Mouse (Mus musculus) testis, adult 2 months (tissue): Measurements from ENCODE around the gene Tgm5. TPM values are rescaled to one million over a fixed set of nuclear protein-coding genes. Genes with fewer than 3 reads are reported as not detected.
"Not testable (repeated sequence)": the region's sequence is repeated elsewhere in the genome, so short reads cannot be mapped to it uniquely, and the experiment has no call there.

ENCODE experiments used
- H3K27ac ChIP-seq: fragments of 200-500 bp; 2 replicates; pipeline ENCODE4 v1.5.1; 2012; ENCODE audit warnings: low read depth, low read length; ENCODE audit not compliant: control insufficient read depth, insufficient read depth
- H3K27me3 ChIP-seq: fragments of 200-500 bp; 2 replicates; pipeline ENCODE4 v1.6.1; 2012; ENCODE audit warnings: mild to moderate bottlenecking, low read length, moderate library complexity; ENCODE audit not compliant: control insufficient read depth, insufficient read depth
- H3K36me3 ChIP-seq: fragments of 200-500 bp; 2 replicates; pipeline ENCODE4 v1.6.1; 2012; ENCODE audit warnings: mild to moderate bottlenecking, low read length; ENCODE audit not compliant: control insufficient read depth, insufficient read depth
- H3K4me1 ChIP-seq: fragments of 200-500 bp; 2 replicates; pipeline ENCODE4 v1.6.1; 2012; ENCODE audit warnings: low read length; ENCODE audit not compliant: control insufficient read depth, insufficient read depth
- H3K4me3 ChIP-seq: fragments of 200-500 bp; 2 replicates; pipeline ENCODE4 v1.5.1; 2012; ENCODE audit warnings: low read depth, mild to moderate bottlenecking, low read length, moderate library complexity, mixed read lengths; ENCODE audit not compliant: control insufficient read depth
- CTCF ChIP-seq: fragments of 200-500 bp; IDR thresholded peaks from 2 replicates; pipeline ENCODE4 v1.5.1; 2012; ENCODE audit warnings: low read depth, mild to moderate bottlenecking, inconsistent platforms, low read length, moderate library complexity; ENCODE audit not compliant: control insufficient read depth, insufficient read depth, insufficient replicate concordance
- POLR2A ChIP-seq: fragments of 200-500 bp; IDR thresholded peaks from 2 replicates; pipeline ENCODE4 v1.6.1; 2012; ENCODE audit warnings: low read depth, mild to moderate bottlenecking, inconsistent platforms, low read length, moderate library complexity; ENCODE audit not compliant: control insufficient read depth
- polyA plus RNA-seq: library from polyadenylated mRNA; depleted of rRNA; stranded (reverse); fragments of >200 nt; gene quantifications from 2 replicates; pipeline ENCODE4 v1.2.3, GENCODE M21; 2012; rRNA removed

Tgm5 gene
- polyA plus RNA-seq, 1 experiment: not detected

- Histone ChIP-seq H3K4me1 (peaks cover 8% of the 10 kb centered on the region), H3K27ac (no peak overlapping the region), H3K4me3 (peak overlapping the region; percentile 99), H3K27me3 (no peaks in the 10 kb centered on the region), H3K36me3 (no peaks in the 10 kb centered on the region)
- no peak for TF ChIP-seq CTCF
- no peak for TF ChIP-seq POLR2A
Measured at GRCm38 (mm10) chr2:121009071-121009677, 76.5 kb downstream of the Tgm5 start.

GRCm38 (mm10) chr2:121008664-121009007, 77.0 kb downstream of the Tgm5 start:
- H3K27me3 ChIP-seq: no peaks in the 10 kb centered on the region
- H3K4me1 ChIP-seq: peaks cover 8% of the 10 kb centered on the region
- peak overlapping the region; percentile 16; the same call in 1 of the 2 replicates for H3K27ac ChIP-seq
- no peaks in the 10 kb centered on the region for H3K36me3 ChIP-seq
- H3K4me3 ChIP-seq: peak overlapping the region; percentile 99
- TF ChIP-seq POLR2A (no peak), CTCF (no peak)

GRCm38 (mm10) chr2:121007925-121008663, 77.5 kb downstream of the Tgm5 start, which contains the start of gene Ccndbp1:
TSS of gene Ccndbp1 (plus strand) at chr2:121008403.
- Histone ChIP-seq H3K36me3 (no peaks in the 10 kb centered on the region), H3K4me3 (peak within 1 kb of the TSS; percentile 99), H3K27ac (peak within 1 kb of the TSS; percentile 40), H3K4me1 (peaks cover 8% of the 10 kb centered on the region), H3K27me3 (no peaks in the 10 kb centered on the region)
- TF ChIP-seq CTCF: no peak
- TF ChIP-seq POLR2A: peak; percentile 20; the same call in 1 of the 2 replicates

DNA sequence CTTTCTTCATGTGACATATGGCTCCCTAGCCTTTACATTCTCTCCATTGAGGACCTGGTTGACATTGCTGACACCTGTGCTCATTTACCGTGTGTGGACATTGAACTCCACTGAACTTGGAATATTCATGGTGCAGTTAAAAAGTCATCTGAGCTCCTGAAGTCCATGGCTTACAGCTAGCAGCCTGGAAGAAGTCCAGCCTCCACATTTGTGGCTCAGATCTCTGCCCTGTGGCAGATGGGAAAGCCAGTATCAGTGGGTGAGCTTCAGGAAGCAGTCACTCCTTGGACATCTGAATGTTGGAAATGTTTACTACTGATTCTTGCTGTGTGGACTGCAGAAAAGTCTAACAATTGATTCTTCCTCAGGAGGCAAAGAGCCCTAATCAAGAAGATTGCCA, 78.7 kb downstream of the Tgm5 start:
- no peaks in the 10 kb centered on the region for H3K27me3 ChIP-seq
- H3K4me1 ChIP-seq: peaks cover 8% of the 10 kb centered on the region
- TF ChIP-seq POLR2A (no peak), CTCF (no peak)
- no peak overlapping the region for H3K4me3 ChIP-seq
- no peak overlapping the region for H3K27ac ChIP-seq
- H3K36me3 ChIP-seq: no peaks in the 10 kb centered on the region

GRCm38 (mm10) chr2:121004018-121004811, 81.4 kb downstream of the Tgm5 start:
- no peak overlapping the region for H3K27ac ChIP-seq
- peaks cover 8% of the 10 kb centered on the region for H3K4me1 ChIP-seq
- H3K4me3 ChIP-seq: no peak overlapping the region
- TF ChIP-seq POLR2A (no peak), CTCF (no peak)
- H3K36me3 ChIP-seq: no peaks in the 10 kb centered on the region
- no peaks in the 10 kb centered on the region for H3K27me3 ChIP-seq

DNA sequence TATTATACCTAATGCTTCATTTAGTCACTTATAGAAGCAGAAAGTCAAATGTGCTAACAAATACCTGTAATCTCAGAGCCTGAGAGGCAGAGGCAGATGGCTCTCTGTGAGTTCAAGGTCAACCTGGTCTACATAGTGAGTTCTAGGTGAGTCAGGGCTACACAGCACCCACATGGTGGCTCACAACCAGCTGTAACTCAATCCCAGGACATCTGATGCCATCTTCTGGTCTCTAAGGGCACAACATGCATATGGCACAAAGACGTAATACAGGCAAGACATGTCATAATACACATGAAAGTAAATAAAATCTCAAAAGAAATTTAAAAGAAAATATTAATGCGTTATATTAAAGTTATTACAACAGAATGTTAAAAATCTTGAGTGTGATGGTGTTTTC, 82.1 kb downstream of the Tgm5 start:
- no peaks in the 10 kb centered on the region for H3K27me3 ChIP-seq
- H3K4me3 ChIP-seq: no peak overlapping the region
- H3K4me1 ChIP-seq: peaks cover 3% of the 10 kb centered on the region; the same call in 1 of the 2 replicates
- no peak overlapping the region for H3K27ac ChIP-seq
- H3K36me3 ChIP-seq: no peaks in the 10 kb centered on the region
- TF ChIP-seq CTCF (no peak), POLR2A (no peak)

DNA sequence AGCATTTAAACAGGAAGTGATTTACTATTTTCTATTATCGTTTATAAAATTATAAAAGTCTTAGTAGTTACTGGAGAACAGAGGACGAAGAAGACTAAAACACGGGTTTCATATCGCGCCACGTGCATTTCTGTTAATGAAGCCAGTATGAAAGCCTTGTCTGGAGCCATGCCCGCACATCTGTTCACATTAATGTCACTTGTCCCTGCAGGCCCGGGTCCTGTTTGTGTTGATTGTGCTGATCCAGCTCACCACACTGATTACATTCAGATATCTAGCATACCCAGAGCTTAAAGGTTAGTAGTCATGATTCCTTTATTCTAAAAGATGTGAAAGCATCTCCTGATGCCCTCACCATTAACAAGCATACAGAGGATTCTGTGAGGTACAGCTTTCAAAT, 86.8 kb downstream of the Tgm5 start:
- H3K4me1 ChIP-seq: no peaks in the 10 kb centered on the region
- H3K4me3 ChIP-seq: no peak overlapping the region
- no peaks in the 10 kb centered on the region for H3K36me3 ChIP-seq
- H3K27ac ChIP-seq: no peak overlapping the region
- TF ChIP-seq POLR2A (no peak), CTCF (no peak)
- H3K27me3 ChIP-seq: no peaks in the 10 kb centered on the region

GRCm38 (mm10) chr2:120996607-120997006, 89.0 kb downstream of the Tgm5 start:
- not testable (repeated sequence) for H3K4me3 ChIP-seq, H3K27me3 ChIP-seq, H3K36me3 ChIP-seq, H3K4me1 ChIP-seq, H3K27ac ChIP-seq

Other genes with a start within 250 kb of the Tgm5 start
- 44.9 and 51.4 TPM in 2 replicates for gene Cdan1, start 235.7 kb downstream of the Tgm5 start, polyA plus RNA-seq
- 81.2 and 82.3 TPM in 2 replicates for gene Ttbk2, start 235.2 kb downstream of the Tgm5 start, polyA plus RNA-seq
- 12.6 and 16.4 TPM in 2 replicates for gene Ubr1, start 115.1 kb downstream of the Tgm5 start, polyA plus RNA-seq
- 2.2 and 3.6 TPM in 2 replicates for gene Tmem62, start 108.8 kb downstream of the Tgm5 start, polyA plus RNA-seq
- 11.0 and 11.7 TPM in 2 replicates for gene Ccndbp1, start 77.4 kb downstream of the Tgm5 start, polyA plus RNA-seq
- gene Epb42, start 48.8 kb downstream of the Tgm5 start, polyA plus RNA-seq: not detected in 2 replicates
- gene Tgm7, start 24.0 kb upstream of the Tgm5 start, polyA plus RNA-seq: 0.41 and 0.65 TPM in 2 replicates
- 4.4 and 6.1 TPM in 2 replicates for gene Adal, start 54.6 kb upstream of the Tgm5 start, polyA plus RNA-seq
- 1.6 and 1.9 TPM in 2 replicates for gene Lcmt2, start 54.8 kb upstream of the Tgm5 start, polyA plus RNA-seq
- gene Tubgcp4, start 84.8 kb upstream of the Tgm5 start, polyA plus RNA-seq: 36.3 and 37.0 TPM in 2 replicates
- 2.4 and 2.8 TPM in 2 replicates for gene Zscan29, start 85.3 kb upstream of the Tgm5 start, polyA plus RNA-seq
- 57.6 and 58.2 TPM in 2 replicates for gene Trp53bp1, start 185.6 kb upstream of the Tgm5 start, polyA plus RNA-seq
- 1.2 and 1.6 TPM in 2 replicates for gene Map1a, start 203.8 kb upstream of the Tgm5 start, polyA plus RNA-seq